Mouse (Mus musculus) intestine, embryonic 15.5 days (tissue): ENCODE data around the gene Defb23. TPM values are rescaled to one million over a fixed set of nuclear protein-coding genes. Genes with fewer than 3 reads are reported as not detected.

ENCODE experiments used
- ATAC-seq: fragments of 200-750 bp; cut with Nextera tagmentation; 2 replicates; pipeline ENCODE4 v1.8.0; 2017; ENCODE audit warnings: moderate TSS enrichment, moderate library complexity
- H3K27ac ChIP-seq: fragments of 300-500 bp; sonication (generic); 2 replicates; pipeline ENCODE4 v1.5.1; 2015; ENCODE audit warnings: mild to moderate bottlenecking, inconsistent platforms
- H3K27me3 ChIP-seq: fragments of 300-500 bp; sonication (generic); replicated peaks from 2 replicates; pipeline ENCODE4 v1.6.1; 2015; ENCODE audit warnings: inconsistent platforms
- H3K36me3 ChIP-seq: fragments of 300-500 bp; sonication (generic); 2 replicates; pipeline ENCODE4 v1.6.1; 2015; ENCODE audit warnings: inconsistent platforms
- H3K4me1 ChIP-seq: fragments of 300-500 bp; sonication (generic); replicated peaks from 2 replicates; pipeline ENCODE4 v1.6.1; 2015; ENCODE audit warnings: inconsistent platforms
- H3K4me2 ChIP-seq: fragments of 300-500 bp; sonication (generic); replicated peaks from 2 replicates; pipeline ENCODE4 v1.6.1; 2015; ENCODE audit warnings: mild to moderate bottlenecking, inconsistent platforms
- H3K4me3 ChIP-seq: fragments of 300-500 bp; sonication (generic); replicated peaks from 2 replicates; pipeline ENCODE4 v1.5.1; 2015; ENCODE audit warnings: inconsistent platforms
- H3K9ac ChIP-seq: fragments of 300-500 bp; sonication (generic); 2 replicates; pipeline ENCODE4 v1.6.1; 2015; ENCODE audit warnings: inconsistent platforms
- H3K9me3 ChIP-seq: fragments of 300-500 bp; sonication (generic); 2 replicates; pipeline ENCODE4 v1.6.1; 2016; ENCODE audit warnings: inconsistent platforms
- WGBS: fragments of 180-500 bp; shearing (Covaris S2); methylation state at CpG from one replicate; pipeline ENCODE4 v1.1.7; 2015; 5-methylcytosine and 5-hydroxymethylcytosine counted together
- polyA plus RNA-seq: library from polyadenylated mRNA; unstranded; fragments of >200 nt; fragmentation: Nextera tagmentation; extraction: Ambion mirVana; gene quantifications from 2 replicates; pipeline ENCODE4 v1.2.1, GENCODE M21; 2015

Defb23 gene
- not detected in 2 replicates for polyA plus RNA-seq

DNA sequence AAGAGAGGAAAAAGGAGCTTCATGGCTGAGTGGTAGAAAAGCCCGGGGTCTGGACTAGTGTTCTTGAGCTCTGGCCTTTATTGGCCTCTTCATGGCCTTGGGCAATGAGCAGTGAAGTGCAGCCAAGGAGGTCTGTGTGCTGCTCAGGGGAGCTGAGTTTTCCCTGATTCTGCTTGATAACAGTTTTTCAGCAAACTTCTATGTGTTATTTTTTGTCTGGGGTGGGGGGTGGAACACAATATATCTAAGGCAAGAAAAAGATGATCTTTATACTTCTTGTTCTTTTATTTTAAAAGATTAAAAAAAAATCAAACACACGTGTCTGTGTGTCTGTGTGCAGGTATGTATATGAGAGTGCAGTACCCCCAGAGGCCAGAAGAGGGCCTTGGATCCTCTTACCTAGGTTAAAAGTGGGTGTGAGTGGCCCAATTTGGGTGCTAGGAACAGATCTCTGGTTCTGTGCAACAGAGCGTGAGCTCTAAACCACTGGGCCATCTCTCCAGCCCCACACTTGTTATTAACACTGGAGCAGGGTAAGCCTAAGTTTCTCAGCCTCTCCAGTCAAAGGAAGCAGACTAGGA is at the start of gene Defb23:
Defb23 (minus strand) TSS at position 51 of the 581 bp plus-strand sequence.
- no peak for ATAC-seq
- H3K4me3 ChIP-seq: no peak within 1 kb of the TSS
- no peaks in the 10 kb centered on the region for H3K36me3 ChIP-seq
- no peaks in the 10 kb centered on the region for H3K9me3 ChIP-seq
- H3K9ac ChIP-seq: no peak within 1 kb of the TSS
- no peaks in the 10 kb centered on the region for H3K4me1 ChIP-seq
- no peak within 1 kb of the TSS for H3K27ac ChIP-seq
- WGBS: 89% methylated on average over 3 of the region's 3 CpGs
- no peak within 1 kb of the TSS for H3K4me2 ChIP-seq
- no peaks in the 10 kb centered on the region for H3K27me3 ChIP-seq

- Histone ChIP-seq H3K9me3 (no peaks in the 10 kb centered on the region), H3K4me3 (no peak within 1 kb of the TSS), H3K27me3 (no peaks in the 10 kb centered on the region), H3K9ac (no peak within 1 kb of the TSS), H3K36me3 (no peaks in the 10 kb centered on the region), H3K4me2 (no peak within 1 kb of the TSS), H3K4me1 (no peaks in the 10 kb centered on the region), H3K27ac (no peak within 1 kb of the TSS)
- no peak for ATAC-seq
- WGBS: 89% methylated on average over 1 of the region's 1 CpGs
Measured at GRCm38 (mm10) chr2:152511592-152511991, 47.2 kb upstream of the Defb23 start, which contains the start of gene Defb26. TSS of gene Defb26 (minus strand) at chr2:152511692.

GRCm38 (mm10) chr2:152503950-152504349 is 39.5 kb upstream of the Defb23 start:
- no peaks in the 10 kb centered on the region for H3K9me3 ChIP-seq
- H3K4me2 ChIP-seq: no peak overlapping the region
- no peaks in the 10 kb centered on the region for H3K4me1 ChIP-seq
- no peak for ATAC-seq
- 75% methylated on average over 2 of the region's 2 CpGs for WGBS
- H3K36me3 ChIP-seq: no peaks in the 10 kb centered on the region
- no peak overlapping the region for H3K27ac ChIP-seq
- H3K4me3 ChIP-seq: no peak overlapping the region
- no peak overlapping the region for H3K9ac ChIP-seq
- no peaks in the 10 kb centered on the region for H3K27me3 ChIP-seq

DNA sequence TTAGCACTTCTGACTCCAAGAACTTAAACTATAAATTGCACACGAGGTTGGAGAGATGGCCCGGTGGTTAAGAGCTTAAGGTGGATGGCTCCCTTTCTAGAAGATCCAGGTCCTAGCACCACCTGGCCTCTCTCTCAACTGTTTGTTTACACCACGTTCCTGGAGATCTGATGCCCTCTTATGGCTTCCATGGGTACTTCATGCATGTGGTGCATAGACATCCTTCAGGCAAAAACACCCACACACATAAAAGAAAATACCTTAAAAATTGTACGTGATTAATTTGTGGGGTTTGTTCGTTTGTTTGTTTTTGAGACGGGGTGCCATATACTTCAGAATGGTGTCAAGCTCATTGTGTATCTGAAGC is 36.4 kb upstream of the Defb23 start:
- Histone ChIP-seq H3K9me3 (no peaks in the 10 kb centered on the region), H3K4me1 (no peaks in the 10 kb centered on the region), H3K36me3 (no peaks in the 10 kb centered on the region), H3K4me3 (no peak overlapping the region), H3K27me3 (no peaks in the 10 kb centered on the region), H3K27ac (no peak overlapping the region), H3K9ac (no peak overlapping the region), H3K4me2 (no peak overlapping the region)
- ATAC-seq: no peak
- WGBS: 81% methylated on average over 6 of the region's 6 CpGs

DNA sequence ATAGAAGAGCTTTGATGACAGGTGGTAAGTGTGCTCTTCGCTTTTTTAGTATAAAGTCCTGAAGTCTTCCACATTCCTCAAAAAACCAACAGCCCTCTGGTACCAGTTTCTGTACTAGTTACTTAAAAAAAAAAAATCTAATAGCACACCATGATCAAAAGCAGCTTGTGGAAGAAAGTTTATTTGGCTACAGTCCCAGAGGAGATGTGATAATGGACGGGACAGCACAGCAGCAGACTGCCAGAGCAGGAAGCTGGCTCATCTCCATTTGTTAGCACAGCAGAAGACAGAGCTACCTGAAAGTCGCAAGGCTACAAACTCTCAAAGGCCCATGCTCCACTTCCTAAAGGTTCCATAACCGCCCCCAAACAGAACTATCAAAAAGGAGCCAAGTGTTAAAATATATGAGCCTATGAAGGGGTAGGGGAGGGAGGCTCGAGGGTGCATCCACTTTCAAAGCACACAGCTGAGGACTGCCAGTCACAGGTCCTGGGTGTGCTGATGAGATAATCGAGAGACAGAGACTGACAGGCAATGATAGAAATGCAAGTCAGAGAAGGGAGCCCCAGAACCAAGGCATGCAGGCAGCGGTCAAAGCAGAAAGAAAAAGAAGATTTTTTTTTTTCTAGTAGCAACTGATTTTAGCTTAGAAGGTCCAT is 35.9 kb upstream of the Defb23 start:
- H3K27me3 ChIP-seq: no peaks in the 10 kb centered on the region
- ATAC-seq: no peak
- no peaks in the 10 kb centered on the region for H3K9me3 ChIP-seq
- H3K4me2 ChIP-seq: no peak overlapping the region
- H3K36me3 ChIP-seq: no peaks in the 10 kb centered on the region
- 68% methylated on average over 7 of the region's 7 CpGs for WGBS
- no peak overlapping the region for H3K4me3 ChIP-seq
- no peak overlapping the region for H3K9ac ChIP-seq
- H3K4me1 ChIP-seq: no peaks in the 10 kb centered on the region
- no peak overlapping the region for H3K27ac ChIP-seq

- Histone ChIP-seq H3K4me3 (no peak overlapping the region), H3K4me2 (no peak overlapping the region), H3K27ac (no peak overlapping the region), H3K9me3 (no peaks in the 10 kb centered on the region), H3K27me3 (no peaks in the 10 kb centered on the region), H3K4me1 (no peaks in the 10 kb centered on the region), H3K36me3 (no peaks in the 10 kb centered on the region), H3K9ac (no peak overlapping the region)
- WGBS: 71% methylated on average over 6 of the region's 6 CpGs
- no peak for ATAC-seq
Measured at GRCm38 (mm10) chr2:152498020-152498419, 33.6 kb upstream of the Defb23 start.

DNA sequence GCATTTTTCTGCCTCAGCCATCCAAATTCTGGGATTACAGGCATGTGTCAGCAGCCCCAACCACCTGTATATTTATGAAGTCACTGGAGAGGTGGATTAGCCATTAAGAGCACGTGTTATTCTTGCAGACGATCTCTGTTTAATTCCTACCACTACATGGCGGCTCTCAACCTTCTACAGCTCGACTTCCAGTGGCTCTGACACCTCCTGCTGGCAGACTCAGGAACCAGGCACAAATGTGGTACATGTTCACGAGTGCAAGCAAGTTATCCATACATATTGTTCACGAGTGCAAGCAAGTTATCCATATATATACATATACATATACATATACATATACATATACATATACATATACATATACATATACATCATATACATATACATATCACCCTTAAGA is 28.7 kb upstream of the Defb23 start:
- no peaks in the 10 kb centered on the region for H3K27me3 ChIP-seq
- H3K4me3 ChIP-seq: no peak overlapping the region
- WGBS: 75% methylated on average over 6 of the region's 6 CpGs
- H3K4me1 ChIP-seq: no peaks in the 10 kb centered on the region
- no peaks in the 10 kb centered on the region for H3K36me3 ChIP-seq
- ATAC-seq: no peak
- no peaks in the 10 kb centered on the region for H3K9me3 ChIP-seq
- H3K4me2 ChIP-seq: no peak overlapping the region
- H3K27ac ChIP-seq: no peak overlapping the region
- no peak overlapping the region for H3K9ac ChIP-seq

- H3K4me2 ChIP-seq: no peak within 1 kb of the TSS
- no peaks in the 10 kb centered on the region for H3K36me3 ChIP-seq
- no peak within 1 kb of the TSS for H3K9ac ChIP-seq
- no peak within 1 kb of the TSS for H3K4me3 ChIP-seq
- ATAC-seq: no peak
- no peaks in the 10 kb centered on the region for H3K4me1 ChIP-seq
- no peaks in the 10 kb centered on the region for H3K9me3 ChIP-seq
- no peaks in the 10 kb centered on the region for H3K27me3 ChIP-seq
- no peak within 1 kb of the TSS for H3K27ac ChIP-seq
Measured at GRCm38 (mm10) chr2:152490038-152490437, 25.6 kb upstream of the Defb23 start, which contains the start of gene Defb22. TSS of gene Defb22 (minus strand) at chr2:152490138.

DNA sequence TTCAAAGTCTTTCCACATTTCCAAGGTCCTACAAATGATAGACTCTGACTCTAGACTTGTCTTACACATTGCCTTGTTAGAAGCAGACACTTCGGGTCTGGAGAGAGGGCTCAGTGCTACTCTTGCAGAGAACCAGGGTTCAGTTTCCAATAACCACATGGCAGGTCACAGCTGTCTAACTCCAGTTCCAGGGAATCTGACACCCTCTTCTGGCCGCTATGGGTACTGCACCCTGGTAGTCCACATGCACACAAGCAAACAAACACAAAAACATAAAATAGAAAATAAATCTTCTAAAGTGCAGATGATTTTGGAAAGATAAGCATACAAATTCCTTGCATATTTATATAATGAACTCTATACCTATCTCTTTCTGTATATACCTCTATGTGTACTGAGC is 22.6 kb upstream of the Defb23 start:
- Histone ChIP-seq H3K4me3 (no peak overlapping the region), H3K27me3 (no peaks in the 10 kb centered on the region), H3K9me3 (no peaks in the 10 kb centered on the region), H3K36me3 (no peaks in the 10 kb centered on the region), H3K9ac (no peak overlapping the region), H3K4me1 (no peaks in the 10 kb centered on the region), H3K27ac (no peak overlapping the region), H3K4me2 (no peak overlapping the region)
- 71% methylated on average over 2 of the region's 2 CpGs for WGBS
- ATAC-seq: no peak

DNA sequence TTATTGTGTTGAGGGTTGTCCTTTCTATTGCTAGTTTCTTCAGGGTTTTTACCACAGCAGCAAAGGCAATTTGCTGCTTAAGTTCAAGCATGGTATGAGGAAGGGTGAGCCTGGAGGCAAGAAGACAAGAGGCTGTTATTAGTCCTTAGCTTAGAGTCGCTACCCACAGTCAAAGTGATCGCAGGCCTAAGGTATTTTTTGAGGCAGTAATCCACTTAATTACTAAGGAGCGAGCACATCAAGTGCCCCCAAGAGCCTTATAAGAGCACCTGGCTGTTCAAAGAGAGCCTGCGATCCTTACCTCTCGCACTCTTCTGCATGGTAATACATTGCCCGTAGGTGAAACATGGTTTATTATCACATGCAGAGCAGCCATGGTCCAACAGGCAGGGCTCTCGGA is 17.3 kb upstream of the Defb23 start:
- Histone ChIP-seq H3K36me3 (no peaks in the 10 kb centered on the region), H3K27me3 (no peaks in the 10 kb centered on the region), H3K4me3 (no peak overlapping the region), H3K9me3 (no peaks in the 10 kb centered on the region), H3K9ac (no peak overlapping the region), H3K4me2 (no peak overlapping the region), H3K27ac (no peak overlapping the region), H3K4me1 (no peaks in the 10 kb centered on the region)
- ATAC-seq: no peak
- WGBS: 94% methylated on average over 7 of the region's 7 CpGs

DNA sequence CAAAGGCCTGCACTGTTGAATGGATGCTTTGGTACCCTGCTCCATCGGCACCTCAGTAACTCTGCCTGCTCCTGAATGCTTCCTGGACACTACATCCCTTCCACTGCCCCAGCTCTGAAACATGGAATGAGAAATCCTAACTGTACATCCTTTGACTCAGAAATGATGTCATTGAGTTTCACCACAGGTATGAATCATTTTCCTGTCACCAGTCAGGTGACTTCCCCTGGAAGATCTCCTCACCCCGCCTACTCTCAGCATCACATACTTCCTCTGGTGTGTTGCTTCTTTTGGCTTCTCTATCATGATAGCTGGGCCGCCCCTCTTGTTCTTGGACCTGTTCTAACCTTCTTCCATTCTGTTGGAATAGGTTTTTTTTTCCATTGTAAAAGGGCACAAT is 16.5 kb upstream of the Defb23 start:
- 83% methylated on average over 3 of the region's 3 CpGs for WGBS
- no peak overlapping the region for H3K9ac ChIP-seq
- ATAC-seq: no peak

DNA sequence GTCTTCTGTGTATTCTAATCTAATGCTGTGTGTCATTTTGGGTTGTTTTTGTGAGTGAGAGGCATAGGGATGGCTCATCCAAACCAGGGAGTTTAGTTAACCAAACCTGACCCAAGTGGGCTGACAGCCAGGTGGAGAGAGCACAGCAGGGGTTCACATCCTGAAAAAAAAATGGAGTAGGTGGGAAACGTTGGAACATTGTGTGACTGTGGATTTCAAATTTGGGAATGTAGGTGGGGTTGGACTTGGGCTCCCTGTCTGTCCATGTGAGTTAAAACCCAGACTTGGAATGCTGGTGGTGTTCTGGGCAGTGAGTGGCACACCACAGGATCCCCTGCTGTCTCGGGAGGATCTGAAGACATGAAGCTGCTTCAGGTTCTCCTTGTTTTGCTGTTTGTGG is 12.3 kb upstream of the Defb23 start, which contains the start of gene Defb20:
Defb20 (plus strand) TSS at position 301 of the 400 bp plus-strand sequence.
- 67% methylated on average over 2 of the region's 2 CpGs for WGBS
- H3K27me3 ChIP-seq: no peaks in the 10 kb centered on the region
- no peak for ATAC-seq
- no peak within 1 kb of the TSS for H3K4me2 ChIP-seq
- H3K9ac ChIP-seq: no peak within 1 kb of the TSS
- H3K36me3 ChIP-seq: no peaks in the 10 kb centered on the region
- no peak within 1 kb of the TSS for H3K4me3 ChIP-seq
- no peak within 1 kb of the TSS for H3K27ac ChIP-seq
- no peaks in the 10 kb centered on the region for H3K4me1 ChIP-seq
- no peaks in the 10 kb centered on the region for H3K9me3 ChIP-seq

More for the DNA sequence above, 16.5 kb upstream of the Defb23 start:
- Histone ChIP-seq H3K4me2 (no peak overlapping the region), H3K27ac (no peak overlapping the region), H3K9me3 (no peaks in the 10 kb centered on the region), H3K36me3 (no peaks in the 10 kb centered on the region), H3K27me3 (no peaks in the 10 kb centered on the region), H3K4me3 (no peak overlapping the region), H3K4me1 (no peaks in the 10 kb centered on the region)

DNA sequence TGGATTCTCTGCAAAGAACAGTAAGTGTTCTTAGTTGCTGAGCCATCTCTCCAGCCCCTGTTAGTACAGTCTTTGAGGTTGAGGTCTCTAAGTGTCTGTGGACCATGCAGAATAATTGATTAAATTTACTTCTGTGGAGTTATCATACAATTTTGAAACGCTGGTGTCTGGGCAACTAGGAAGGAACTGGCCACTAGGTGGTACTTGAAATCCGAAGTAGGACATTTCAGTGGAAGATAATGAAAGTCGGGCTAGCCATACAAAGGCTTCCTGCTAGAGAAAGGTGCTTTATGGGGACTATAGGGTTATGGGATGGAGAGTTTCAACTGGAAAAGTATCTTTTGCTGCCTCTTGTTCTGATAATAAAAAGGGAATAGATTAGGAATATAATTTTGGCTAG is 8.0 kb upstream of the Defb23 start:
- Histone ChIP-seq H3K4me2 (no peak overlapping the region), H3K36me3 (no peaks in the 10 kb centered on the region), H3K27ac (no peak overlapping the region), H3K9ac (no peak overlapping the region), H3K27me3 (no peaks in the 10 kb centered on the region), H3K9me3 (no peaks in the 10 kb centered on the region), H3K4me1 (no peaks in the 10 kb centered on the region), H3K4me3 (no peak overlapping the region)
- no peak for ATAC-seq
- 17% methylated on average over 3 of the region's 3 CpGs for WGBS
